Mouse (Mus musculus): ENCODE measurements around the gene Mreg. TPM values are rescaled to one million over a fixed set of nuclear protein-coding genes. Genes with fewer than 3 reads are reported as not detected.
"Not testable (repeated sequence)": the region's sequence is repeated elsewhere in the genome, so short reads cannot be mapped to it uniquely, and the experiment has no call there.

Mreg gene
- 1 to 10 TPM; 3.9 to 5.4 TPM for total RNA-seq (2021)

DNA sequence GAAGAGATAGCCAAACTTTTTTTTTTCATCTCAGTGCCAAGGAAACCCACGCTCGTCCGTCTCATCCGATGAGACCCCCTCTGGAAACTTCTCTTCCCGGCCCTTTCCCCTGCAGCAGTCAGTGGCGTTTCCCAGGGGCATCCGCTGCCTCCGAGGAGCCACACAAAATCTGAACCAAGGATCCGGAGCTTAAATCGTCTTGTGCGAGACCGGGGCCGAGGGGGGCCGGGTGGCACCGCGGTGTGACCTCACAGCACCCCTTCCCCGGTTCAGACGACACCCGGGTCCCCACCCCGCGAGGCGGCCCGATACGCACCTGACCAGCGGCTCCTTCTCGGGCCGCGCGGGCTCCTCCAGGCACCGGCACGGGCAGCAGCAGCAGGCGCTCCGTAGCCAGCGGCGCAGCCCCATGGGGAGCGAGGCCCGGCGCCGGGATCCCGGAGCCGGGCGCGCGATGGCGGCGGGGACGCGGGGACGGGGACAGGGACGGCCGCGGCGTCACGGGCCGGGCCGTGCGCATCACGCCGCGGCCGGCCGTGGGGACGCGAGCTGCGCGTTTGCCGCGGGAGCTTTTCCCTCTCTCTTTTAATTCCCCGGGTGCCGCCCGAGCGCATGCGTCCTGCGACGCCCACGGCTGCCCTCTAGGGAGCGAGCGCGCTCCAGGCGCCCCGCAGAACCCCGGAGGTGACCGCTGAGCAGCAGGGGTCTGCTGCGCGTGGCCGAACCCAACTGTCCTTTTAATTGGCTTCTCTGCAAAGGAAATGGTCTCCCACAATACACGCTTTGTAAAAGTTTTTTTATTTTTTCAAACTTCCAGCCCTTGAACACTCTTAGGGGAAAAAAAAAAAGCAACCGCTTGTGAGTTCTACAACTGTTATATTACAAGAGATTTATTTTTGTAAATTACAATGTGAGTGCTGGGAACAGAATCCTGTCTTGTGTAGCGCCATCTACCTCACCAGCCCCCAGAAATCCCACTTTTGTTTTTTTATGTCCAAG lies at the start of gene Mreg:
TSS of gene Mreg (minus strand) at position 607 of the 999 bp plus-strand sequence.
- intact Hi-C loops (cut with DNase I), result no loop called here
- peak; percentile 60 to 78 for DNase-seq (ENCODE audit: low spot score in 2 of 2)

DNA sequence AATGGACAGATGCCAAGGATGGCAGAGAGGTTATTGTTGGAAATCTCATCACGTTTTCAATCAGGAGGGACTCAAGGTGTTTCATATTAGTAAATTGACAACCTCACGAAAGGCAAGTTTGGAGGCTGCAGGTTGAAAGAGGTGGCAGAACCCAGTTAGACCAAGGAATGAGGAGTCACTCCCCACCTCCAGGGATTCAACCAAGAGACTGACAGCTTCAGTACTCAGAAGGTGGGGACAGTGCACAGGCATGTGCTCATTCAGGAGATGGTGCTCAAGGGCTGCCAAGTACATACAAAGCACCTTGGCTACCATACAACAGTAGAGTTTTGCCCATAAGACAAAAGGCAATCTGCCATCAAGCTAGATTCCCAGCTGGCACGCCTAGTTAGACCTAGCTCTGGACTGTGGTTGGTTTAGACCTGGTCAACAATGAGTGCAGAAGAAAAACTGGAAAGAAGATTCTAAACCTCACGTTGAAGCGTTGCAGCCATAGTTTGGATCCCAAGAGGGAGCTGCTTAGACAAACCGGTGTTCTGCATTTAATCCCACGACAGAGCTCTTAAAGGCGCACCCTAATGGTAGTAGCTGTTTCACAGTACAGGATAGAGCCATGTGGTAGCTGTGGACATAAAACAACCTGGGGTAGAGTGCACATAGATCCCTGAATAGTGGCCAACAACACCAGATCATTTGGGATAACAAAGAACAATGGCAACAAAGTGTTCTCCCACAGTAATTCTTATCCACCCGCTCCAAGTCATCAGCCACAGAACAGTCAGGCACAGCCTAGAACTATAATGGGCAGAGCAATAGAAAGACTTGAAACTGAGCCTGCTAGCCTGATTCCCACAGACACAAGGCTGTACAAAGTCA lies 44.5 kb upstream of the Mreg start:
- intact Hi-C loops (cut with DNase I), result no loop called here
- no peak for DNase-seq (ENCODE audit: low spot score in 2 of 2)

DNA sequence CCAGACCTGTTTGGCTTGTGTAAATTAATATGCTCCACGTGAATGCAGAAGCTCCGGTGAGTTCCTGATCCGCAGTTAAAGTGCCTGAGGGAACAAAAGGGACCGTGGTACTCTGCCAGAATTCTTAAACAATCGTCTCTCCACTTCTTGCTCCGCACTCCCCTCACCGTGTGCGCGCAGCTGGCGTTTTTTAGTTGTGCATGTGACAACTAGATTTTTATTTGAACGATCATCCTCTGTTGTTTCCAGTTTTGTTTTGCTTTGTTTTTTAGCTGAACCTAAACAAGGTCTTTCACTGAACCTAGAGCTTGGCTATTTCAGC lies 43.7 kb upstream of the Mreg start:
- intact Hi-C loops (cut with DNase I), result no loop called here
- no peak for DNase-seq (ENCODE audit: low spot score in 2 of 2)

DNA sequence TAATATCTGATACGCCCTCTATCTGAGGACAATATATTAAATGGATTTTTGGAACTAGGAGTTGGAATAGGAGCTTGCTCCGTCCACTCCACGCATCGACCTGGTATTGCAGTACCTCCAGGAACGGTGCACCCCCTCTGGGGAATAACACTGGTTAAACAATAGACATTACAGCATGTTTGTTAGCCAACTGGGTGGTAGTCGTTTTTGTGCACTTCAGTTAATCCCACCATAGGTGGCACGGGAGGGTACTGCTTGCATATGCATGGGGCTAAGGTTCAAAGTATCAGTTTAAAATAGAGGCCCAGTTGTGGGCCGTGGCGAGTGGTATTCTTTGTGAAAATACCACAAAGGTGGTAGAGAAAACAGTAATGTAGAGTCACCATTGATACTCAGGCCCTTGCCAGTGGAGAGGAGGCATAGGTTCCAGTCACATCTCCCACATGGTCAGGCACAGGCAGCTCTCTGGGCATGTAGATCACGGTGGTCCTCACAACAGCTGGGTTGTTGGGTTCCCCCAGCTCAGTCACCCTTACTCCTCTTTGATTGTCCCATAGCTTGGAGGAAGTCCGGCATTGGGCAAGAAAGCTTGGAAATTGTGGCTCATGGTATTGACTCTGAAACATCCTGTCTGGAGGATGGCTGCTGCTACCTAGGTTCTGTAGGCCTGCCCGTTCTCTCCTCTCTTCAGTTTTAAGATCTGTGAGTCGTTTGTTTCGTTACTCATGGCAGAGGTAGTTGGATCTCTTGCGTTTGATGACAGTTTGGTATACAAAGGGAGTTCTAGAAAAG lies 43.2 kb upstream of the Mreg start:
- intact Hi-C loops (cut with DNase I), result no loop called here
- peak in 1 of 2 experiments; percentile 25 for DNase-seq (ENCODE audit: low spot score in 2 of 2)

DNA sequence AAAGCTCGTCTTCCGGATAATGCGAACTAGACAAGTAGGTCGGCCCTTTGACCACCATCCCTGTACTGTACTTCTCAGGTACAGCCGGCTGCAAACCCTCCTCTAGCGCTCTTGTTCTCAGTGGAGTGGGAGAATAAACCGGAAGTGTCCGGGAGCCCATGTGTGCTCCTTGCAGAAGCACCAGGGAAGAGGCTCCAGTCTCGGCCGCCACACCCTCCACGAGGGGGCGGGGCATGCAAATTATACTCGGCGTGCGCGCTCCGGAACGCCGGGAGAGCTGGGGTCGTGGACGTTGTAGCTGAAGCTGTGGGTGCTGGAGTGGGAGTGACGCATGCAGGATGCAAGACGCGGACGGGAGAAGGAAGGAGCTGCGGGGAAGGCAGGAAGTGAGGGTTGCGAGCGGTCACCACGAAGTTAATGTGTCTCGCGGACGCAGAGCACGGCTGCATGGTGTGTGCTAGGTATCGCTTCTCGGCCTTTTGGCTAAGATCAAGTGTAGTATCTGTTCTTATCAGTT lies 42.5 kb upstream of the Mreg start:
- intact Hi-C loops (cut with DNase I), result no loop called here
- DNase-seq (ENCODE audit: low spot score in 2 of 2), result peak; percentile 81 to 85

DNA sequence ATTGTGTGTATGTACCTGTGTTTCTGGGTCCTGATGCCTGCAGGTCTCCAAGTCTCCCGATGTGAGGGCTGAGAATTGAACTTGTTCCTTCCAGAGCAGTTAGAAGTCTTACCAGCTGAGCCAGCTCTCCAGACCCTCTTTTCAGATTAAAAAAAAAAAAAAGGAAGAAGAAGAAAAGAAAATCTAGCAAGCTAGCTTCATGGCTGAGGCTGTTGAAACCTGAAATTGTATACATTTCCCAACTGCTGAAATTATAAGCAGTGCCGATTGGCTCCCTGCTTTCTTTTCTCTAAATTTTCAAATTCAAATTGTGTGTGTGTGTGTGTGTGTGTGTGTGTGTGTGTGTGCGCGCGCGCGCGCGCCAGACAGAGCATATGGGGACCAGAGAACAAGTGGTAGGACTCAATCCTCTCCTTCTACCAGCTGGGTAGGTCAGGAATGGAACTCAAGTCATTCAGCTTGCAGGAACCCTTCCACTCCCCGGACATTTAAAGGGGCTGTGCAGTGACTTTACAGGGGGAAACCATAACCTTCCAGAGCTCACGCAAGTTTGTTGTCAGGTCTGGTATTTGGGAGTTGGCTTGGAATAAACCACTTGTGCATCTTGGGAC lies 41.9 kb upstream of the Mreg start:
- intact Hi-C loops (cut with DNase I), result no loop called here
- no peak for DNase-seq (ENCODE audit: low spot score in 2 of 2)

DNA sequence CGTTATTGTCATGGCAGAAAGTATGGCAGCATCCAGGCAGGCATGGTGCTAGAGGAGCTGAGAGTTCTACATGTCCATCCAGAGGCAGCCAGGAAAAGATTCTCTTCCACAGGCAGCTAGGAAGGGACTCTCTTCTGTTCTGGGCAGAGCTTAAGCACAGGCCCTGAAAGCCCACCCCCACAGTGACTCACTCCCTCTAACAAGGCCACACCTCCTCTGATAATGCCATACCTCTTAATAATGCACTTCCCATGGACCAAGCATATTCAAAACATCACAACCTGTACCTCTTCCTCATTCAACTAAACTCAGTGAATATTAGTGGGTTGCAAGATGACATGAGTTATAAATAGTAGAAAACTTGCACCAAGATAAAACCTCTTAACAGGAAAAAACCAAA lies 39.7 kb upstream of the Mreg start:
- intact Hi-C loops (cut with DNase I), result no loop called here
- no peak for DNase-seq (ENCODE audit: low spot score in 2 of 2)

DNA sequence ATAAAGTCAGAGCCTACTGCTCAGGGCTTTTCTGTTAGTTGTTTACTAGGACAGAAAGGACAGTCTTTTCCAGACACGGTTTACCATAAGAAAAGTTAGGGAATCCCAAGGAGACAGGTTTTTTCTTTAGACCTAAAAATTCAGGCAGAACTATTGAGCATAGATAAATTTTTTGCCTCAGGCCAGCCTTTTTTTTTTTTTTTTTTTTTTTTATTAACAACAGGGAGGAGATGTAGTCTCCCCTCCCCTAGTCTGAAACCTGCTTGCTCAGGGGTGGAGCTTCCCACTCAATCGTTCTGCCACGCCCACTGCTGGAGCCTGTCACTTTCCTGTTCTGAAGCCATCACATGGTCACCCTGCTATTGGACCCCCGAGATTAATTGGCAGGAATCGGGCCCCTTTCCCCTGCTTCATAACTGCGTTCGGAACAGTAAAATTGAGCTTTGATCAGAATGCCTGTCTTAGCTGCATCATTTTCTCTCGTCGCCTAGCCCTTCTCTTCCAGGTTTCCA lies 36.2 kb upstream of the Mreg start:
- DNase-seq (ENCODE audit: low spot score in 2 of 2); intact Hi-C loops (cut with DNase I): not testable (repeated sequence)

DNA sequence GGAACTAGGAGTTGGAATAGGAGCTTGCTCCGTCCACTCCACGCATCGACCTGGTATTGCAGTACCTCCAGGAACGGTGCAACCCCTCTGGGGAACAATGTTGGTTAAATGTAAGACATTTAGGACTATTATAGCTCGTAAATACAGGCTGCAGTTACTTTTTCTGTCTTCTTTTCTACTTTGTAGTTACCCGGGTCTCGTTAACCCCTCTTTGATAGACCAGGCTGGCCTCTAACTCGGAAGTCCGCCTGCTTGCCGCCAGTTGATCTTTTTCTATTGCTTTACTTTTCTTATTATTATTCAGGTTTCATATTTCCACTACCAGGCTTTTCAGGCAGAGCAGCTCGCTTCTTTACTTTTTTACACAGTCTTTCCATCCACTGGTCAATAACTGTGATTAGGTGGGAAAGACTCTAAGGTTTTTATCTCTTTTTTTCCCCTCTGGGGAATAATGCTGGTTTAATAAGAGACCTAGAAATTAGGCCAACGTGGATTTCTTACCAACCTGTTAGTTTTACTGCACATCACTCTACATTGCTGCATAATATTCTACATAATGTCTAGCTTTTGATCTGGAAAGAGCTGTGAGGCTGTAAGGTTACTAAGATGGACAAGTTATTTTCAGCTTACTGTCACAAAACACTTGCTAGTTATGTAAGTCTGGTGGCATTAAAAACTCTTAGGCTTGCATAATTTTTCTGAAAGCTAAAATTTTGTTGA lies 32.4 kb upstream of the Mreg start:
- DNase-seq (ENCODE audit: low spot score in 2 of 2), result no peak
- intact Hi-C loops (cut with DNase I), result no loop called here

DNA sequence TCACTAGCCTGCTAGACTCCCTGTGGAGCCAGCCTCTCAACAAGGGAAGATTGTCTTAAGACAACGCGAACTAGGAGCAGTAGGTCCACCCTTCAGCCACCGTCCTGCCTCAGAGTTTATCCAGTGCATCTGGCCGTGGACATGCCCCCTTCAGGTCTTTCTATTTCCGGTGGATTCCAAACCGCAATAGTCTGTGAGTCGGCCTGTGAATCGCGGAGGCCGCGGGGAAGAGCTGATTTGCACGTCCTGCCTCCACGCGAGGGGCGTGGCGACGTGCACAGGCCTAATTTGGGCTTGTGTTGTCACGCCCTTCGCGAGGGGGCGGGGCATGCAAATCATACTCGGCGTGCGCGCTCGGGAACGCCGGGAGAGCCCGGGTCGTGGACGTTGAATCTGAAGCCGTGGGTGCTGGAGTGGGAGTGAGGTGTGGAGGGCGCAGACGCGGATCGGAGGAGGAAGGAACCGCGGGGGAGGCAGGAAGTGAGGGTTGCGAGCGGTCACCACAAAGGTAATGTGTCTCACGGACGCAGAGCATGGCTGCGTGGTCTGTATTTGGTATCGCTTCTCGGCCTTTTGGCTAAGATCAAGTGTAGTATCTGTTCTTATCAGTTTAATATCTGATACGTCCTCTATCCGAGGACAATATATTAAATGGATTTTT lies 31.7 kb upstream of the Mreg start:
- intact Hi-C loops (cut with DNase I), result no loop called here
- peak; percentile 95 to 96 for DNase-seq (ENCODE audit: low spot score in 2 of 2)

DNA sequence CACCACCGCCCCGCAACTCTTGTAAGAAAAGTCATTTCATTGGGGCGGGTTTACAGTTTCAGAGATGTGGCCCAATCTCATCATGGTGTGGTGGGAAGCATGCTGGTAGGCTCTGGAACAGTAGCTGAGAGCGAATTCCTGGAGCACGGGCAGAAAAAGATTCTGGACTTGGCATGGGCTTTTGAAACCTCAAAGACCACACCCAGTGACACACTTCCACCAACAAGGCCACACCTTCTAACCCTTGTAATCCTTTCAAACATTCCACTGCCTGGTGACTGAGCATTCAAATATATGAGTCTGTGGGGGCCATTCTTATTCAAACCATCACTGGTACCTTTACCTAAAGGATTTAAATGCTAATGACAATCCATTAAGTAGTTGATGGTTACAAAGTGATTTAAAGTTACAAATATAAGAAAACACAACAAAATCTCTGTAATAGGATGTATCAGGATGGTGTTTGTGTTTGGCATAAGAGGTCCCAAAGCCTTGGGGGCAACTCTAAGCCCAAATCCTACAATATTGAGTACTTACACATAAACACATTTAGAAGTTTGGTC lies 30.6 kb upstream of the Mreg start:
- DNase-seq (ENCODE audit: low spot score in 2 of 2), result no peak
- intact Hi-C loops (cut with DNase I), result no loop called here

DNA sequence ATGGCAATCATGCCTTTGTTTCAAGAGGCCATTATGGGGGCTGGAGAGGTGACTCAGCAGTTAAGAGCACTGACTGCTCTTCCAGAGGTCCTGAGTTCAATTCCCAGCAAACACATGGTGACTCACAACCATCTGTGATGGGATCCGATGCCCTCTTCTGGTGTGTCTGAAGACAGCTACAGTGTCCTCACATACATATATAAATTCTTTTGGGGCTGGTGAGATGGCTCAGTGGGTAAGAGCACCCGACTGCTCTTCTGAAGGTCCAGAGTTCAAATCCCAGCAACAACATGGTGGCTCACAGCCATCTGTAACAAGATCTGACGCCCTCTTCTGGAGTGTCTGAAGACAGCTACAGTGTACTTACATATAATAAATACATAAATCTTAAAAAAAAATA lies 27.0 kb upstream of the Mreg start:
- intact Hi-C loops (cut with DNase I); DNase-seq (ENCODE audit: low spot score in 2 of 2): not testable (repeated sequence)

DNA sequence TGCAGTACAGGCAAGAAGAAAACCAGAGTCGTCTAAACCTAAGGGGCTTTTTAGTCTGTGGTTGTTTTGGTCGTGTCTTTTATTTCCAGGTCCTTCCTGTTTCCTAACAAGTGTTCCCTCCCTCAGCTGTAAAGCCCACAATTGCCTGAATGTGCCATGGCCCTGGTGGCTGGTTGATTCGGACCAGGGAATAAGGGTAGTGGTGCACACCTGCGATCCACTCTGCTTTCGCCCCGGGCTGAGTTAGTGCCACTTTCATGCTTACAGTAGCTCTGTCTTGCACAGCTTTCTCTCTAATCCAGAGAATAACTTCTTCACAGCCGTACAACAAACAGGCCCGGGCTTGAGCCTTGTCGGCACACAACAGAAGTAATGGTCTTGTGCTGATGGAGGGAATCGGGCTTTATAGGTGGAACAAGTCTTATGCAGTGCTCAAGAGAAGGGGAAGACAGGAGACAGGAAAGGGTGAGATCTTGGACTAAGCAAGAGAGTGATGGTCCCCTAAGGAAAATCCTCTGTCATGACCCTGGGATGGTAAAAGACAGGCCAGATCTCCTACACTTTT lies 26.0 kb upstream of the Mreg start:
- intact Hi-C loops (cut with DNase I), result no loop called here
- DNase-seq (ENCODE audit: low spot score in 2 of 2), result no peak

DNA sequence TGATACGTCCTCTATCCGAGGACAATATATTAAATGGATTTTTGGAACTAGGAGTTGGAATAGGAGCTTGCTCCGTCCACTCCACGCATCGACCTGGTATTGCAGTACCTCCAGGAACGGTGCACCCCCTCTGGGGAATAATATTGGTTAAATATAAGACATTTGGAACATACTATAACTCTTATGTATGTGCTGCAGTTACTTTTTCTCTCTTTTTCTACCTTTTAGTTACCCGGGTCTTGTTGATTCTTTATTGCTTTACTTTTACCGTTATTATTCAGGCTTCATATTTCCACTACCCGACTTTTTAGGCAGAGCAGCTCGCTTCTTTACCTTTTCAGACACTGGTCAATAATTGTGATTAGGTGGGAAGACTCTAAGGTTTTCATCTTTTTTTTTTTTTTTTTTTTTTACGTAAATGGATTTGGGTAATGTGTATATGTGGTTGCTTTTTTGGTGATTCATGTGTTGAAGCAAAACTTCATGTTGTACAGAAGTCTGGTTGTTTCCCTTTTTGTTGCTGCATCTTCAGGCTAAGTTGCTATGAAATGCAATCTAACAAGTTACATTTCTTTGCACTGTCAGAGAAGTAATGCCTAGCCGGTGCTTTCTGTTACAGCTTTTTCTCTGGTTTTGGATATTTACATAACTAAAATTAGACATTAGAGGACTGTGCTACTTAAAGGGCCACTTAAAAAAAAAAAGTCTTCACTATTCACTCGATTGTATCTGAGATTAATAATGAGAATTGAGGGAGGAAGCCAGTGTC lies 25.1 kb upstream of the Mreg start:
- intact Hi-C loops (cut with DNase I), result no loop called here
- DNase-seq (ENCODE audit: low spot score in 2 of 2), result no peak

DNA sequence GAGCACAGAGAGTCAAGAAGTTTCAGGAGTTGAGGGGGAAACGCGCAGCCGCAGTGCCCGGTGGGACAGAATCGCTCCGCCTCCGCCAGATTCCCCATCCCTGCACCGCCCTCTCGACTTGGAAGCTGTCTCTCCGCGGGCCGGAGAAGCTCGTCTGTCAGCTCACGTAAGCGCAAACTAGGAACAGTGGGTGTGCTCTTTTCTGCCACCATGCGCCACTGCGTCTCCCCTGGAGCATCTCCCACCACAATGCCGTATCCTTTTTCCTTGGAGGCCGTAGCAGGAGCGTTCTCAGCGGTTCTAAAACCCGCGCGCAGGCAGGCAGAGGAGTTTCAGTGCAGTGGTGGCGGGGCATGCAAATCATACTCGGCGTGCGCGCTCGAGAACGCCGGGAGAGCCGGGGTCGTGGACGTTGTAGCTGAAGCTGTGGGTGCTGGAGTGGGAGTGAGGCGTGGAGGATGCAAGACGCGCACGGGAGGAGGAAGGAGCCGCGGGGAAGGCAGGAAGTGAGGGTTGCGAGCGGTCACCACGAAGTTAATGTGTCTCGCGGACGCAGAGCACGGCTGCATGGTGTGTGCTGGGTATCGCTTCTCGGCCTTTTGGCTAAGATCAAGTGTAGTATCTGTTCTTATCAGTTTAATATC lies 24.4 kb upstream of the Mreg start:
- intact Hi-C loops (cut with DNase I), result not testable (repeated sequence)
- DNase-seq (ENCODE audit: low spot score in 2 of 2), result peak; percentile 67 to 80

DNA sequence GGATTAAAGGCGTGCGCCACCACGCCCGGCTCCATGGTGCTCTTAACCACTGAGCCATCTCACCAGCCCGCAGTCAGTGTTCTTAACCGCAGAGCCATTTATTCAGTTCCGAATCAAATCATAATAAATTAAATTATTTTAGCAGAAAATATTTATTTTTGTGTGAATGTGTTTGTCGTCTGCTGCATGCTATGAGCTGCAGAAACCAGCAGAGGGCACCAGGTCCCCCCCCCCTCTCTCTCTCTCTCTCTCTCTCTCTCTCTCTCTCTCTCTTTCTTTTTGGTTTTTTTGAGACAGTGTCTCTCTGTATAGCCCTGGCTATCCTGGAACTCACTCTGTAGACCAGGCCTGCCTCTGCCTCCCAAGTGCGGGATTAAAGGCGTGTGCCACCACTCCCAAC lies 20.5 kb upstream of the Mreg start:
- DNase-seq (ENCODE audit: low spot score in 2 of 2); intact Hi-C loops (cut with DNase I): not testable (repeated sequence)
